Mouse (Mus musculus) urinary bladder, adult 18-20 months (tissue): ENCODE measurements around the gene Zfp534.
"Not testable (repeated sequence)": the region's sequence is repeated elsewhere in the genome, so short reads cannot be mapped to it uniquely, and the experiment has no call there.

Experiments
- DNase-seq, 2 experiments: peaks; one replicate each; pipeline ENCODE4 v3.0.0; 2022; ENCODE audit warnings: low spot score in 2 of 2, mixed read lengths in 2 of 2

Gene Zfp534

DNA sequence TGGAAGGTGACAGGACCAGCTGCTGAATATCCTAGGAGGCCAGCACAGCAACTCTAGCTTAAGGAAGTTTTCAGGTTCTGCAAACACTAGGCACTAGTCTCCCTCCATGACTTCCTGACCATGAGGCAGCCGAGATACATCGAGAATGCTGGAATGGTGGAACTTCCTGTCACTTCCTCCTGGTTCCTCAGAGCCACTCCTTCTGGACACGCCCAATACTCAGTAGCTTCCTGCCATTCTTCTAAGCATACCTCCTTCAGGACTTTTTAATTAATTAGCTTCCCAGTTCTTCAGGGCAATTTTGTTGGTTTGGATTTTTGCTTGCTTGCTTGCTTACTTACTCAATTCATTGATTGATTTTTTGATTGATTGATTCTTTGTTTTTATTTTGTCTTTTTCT lies at the start of gene Zfp534:
Gene Zfp534 (minus strand): TSS at position 101 of the 400 bp plus-strand sequence.
- DNase-seq = not testable (repeated sequence)

DNA sequence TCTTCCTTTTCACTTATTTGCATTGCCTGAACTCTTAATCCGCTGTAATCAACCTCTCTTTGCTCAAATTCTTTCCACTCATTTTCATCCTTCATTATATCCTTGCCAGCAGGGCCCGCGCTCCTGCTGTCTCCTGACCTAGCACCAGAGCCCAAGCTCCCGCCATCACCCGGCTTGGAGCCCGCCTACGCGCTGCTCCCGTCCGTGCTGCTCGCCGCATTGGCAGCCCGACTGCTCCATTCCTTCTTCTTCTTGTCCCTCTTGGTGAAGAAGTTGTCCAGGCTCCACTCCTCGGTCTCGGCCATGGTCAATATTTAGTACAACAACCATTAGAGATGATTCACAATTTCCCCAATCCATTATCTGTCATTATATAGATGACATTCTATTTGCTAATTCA lies 43.9 kb upstream of the Zfp534 start:
- not testable (repeated sequence) for DNase-seq

DNA sequence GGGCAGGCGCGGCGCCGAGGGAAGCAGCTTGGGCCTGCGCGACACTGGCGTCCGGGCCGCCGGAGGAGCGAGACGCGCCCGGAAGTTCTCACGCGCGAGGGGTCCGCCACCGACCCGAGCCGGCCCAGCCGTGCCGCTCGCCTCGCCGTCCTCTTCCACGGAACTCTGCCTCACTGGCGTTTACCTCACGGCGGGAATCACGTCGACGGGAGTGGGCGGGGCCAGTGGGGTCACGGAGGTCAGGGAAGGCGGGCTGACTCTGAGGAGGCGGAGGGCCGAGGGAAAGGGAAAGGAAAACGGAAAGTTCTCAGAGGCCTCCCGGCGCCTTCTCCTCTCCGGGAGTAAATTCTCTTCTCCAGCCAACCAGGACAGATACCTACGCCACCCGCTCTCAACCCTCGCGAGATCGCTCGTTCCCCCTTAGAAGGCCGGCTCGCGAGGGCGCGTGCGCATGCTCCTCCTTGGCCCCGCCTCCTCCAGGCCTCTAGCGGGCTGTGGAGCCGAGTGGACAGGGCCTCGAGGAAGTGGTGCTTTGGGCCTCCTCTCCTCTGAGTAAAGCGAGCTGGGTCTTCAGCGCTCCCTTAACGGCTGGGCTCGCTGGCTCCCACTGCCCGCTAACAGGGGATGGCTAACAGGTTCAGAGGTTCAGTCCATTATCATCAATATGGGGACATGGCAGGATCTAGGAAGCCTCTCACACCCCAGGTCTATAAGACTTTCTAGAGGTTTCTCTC lies 36.5 kb upstream of the Zfp534 start:
- not testable (repeated sequence) for DNase-seq

DNA sequence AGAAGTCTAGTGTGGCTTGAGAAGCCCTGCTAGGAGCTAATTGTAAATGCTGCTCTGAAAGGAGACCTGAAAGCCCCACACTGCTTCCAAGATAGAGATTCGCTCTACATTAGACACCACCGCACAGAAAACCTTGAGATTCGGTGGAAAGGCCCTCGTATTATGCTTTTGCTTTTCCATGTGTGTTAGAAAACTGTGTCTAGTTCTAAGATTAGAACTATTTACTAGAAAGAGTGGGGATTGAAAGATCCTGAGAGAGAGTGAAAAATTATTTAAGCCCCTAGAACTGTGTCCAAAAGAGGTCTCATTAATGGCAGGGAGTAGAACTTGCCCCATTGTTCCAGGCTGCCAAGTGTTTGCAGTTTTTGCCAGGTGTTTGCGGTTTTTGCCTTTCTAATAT lies 47.1 kb downstream of the Zfp534 start:
- DNase-seq = not testable (repeated sequence)

DNA sequence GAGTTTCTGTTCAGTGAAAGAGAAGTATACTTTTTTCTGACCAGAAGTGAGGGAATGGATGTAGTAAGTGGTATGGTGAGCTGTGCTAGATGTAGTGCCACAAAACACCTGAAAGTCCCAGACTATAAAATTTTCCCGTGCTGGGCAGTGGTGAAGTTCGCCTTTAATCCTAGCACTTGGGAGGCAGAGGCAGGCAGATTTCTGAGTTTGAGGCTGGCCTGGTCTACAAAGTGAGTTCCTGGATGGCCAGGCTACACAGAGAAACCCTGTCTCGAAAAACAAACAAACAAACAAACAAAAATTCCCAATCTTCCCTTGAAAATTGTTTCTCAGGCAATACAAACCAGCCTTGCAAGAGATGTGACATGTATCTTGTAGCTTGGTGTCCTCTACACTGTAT lies 54.9 kb downstream of the Zfp534 start:
- not testable (repeated sequence) for DNase-seq

DNA sequence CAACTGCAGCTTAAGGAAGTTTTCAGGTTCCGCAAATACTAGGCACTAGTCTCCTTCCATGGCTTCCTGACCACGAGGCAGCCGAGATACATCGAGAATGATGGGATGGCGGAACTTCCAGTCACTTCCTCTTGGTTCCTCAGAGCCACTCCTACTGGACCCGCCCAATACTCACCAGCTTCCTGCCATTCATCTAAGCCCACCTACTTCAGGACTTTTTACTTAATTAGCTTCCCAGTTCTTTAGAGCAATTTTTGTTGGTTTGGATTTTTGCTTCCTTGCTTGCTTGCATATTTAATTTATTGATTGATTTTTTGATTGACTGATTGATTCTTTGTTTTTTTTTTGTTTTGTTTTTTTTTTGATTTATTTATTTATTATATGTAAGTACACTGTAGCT lies 59.9 kb downstream of the Zfp534 start, which contains the start of gene Zfp979:
Gene Zfp979 (minus strand): TSS at position 101 of the 400 bp plus-strand sequence.
- DNase-seq = not testable (repeated sequence)

DNA sequence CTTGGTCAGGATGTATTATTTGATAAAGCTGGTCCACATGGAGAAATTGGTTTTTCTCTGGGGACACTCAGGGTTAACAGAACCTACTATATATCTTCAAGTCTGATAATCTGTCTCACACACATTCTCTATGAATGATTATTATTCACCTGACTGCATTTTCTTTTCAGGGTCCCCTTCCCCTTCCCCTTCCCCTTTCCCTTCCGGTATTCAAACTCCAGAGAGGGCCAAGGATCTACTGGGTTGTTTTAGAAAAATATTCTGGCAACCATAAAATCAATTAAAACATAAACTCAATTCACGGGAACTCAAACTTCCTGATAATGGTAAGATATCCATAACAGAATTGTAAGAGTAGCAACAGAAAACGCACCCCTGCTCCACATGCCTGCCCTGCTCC lies 60.4 kb downstream of the Zfp534 start:
- DNase-seq = not testable (repeated sequence)

DNA sequence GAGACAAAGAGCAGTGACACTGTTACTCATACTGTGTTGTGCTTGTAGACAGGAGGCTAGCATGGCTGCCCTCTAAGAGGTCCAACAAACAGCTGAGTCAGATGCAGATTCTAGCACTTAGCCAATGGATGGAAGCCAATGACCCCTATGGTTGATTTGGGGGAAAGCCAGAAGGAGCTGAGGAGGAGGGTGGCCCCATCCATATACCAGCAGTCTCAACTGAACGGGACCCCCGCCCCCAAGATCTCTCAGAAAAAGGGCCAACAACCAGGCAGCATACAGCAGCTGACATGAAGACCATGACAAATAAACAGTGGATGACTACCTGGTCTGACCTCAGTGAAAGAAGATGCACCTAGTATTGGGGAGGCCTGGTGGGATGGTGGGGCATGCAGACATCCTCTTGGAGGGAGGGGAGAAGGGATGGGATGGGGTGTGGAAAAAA lies 68.5 kb downstream of the Zfp534 start:
- DNase-seq = not testable (repeated sequence)
